Mouse (Mus musculus): ENCODE measurements around the gene Crtc2. TPM values are rescaled to one million over a fixed set of nuclear protein-coding genes. Genes with fewer than 3 reads are reported as not detected.

The Crtc2 gene
- polyA plus RNA-seq (2015; fragmentation: Illumina TruSeq; extraction: RNeasy Lipid Tissue Mini Kit (QIAGEN cat#74804); ENCODE audit: insufficient read depth, low replicate concordance): 98.9 TPM

GRCm38 (mm10) chr3:90253653-90254418, at the start of gene Crtc2:
Gene Crtc2, plus strand, starts transcription at chr3:90254163.

GRCm38 (mm10) chr3:90213377-90213866, 40.5 kb upstream of the Crtc2 start, which contains the start of the genes Rps27 and Rab13:
Gene Rps27, minus strand, starts transcription at chr3:90213651.
Gene Rab13, plus strand, starts transcription at chr3:90213695.

GRCm38 (mm10) chr3:90231507-90232333, 22.2 kb upstream of the Crtc2 start, which contains the start of gene Jtb:
Gene Jtb, plus strand, starts transcription at chr3:90231597.

GRCm38 (mm10) chr3:90242984-90243775, 10.8 kb upstream of the Crtc2 start, which contains the start of gene Creb3l4:
Gene Creb3l4, minus strand, starts transcription at chr3:90243512.

GRCm38 (mm10) chr3:90247960-90248745, 5.8 kb upstream of the Crtc2 start, which contains the start of gene Slc39a1:
Gene Slc39a1, plus strand, starts transcription at chr3:90248172.

GRCm38 (mm10) chr3:90265034-90265931, 11.3 kb downstream of the Crtc2 start, which contains the start of gene Dennd4b:
Gene Dennd4b, plus strand, starts transcription at chr3:90265185.

GRCm38 (mm10) chr3:90292345-90293275, 38.6 kb downstream of the Crtc2 start, which contains the start of gene Gatad2b:
Gene Gatad2b, plus strand, starts transcription at chr3:90293178.

Other genes starting within 250 kb of the Crtc2 start
- gene 4933434E20Rik, start 202.5 kb upstream of the Crtc2 start, polyA plus RNA-seq (2015; fragmentation: Illumina TruSeq; extraction: RNeasy Lipid Tissue Mini Kit (QIAGEN cat#74804); ENCODE audit: insufficient read depth, low replicate concordance): 139 TPM
- gene Ubap2l, start 201.5 kb upstream of the Crtc2 start, polyA plus RNA-seq (2015; fragmentation: Illumina TruSeq; extraction: RNeasy Lipid Tissue Mini Kit (QIAGEN cat#74804); ENCODE audit: insufficient read depth, low replicate concordance): 173 TPM
- gene Tpm3, start 181.5 kb upstream of the Crtc2 start, polyA plus RNA-seq (2015; fragmentation: Illumina TruSeq; extraction: RNeasy Lipid Tissue Mini Kit (QIAGEN cat#74804); ENCODE audit: insufficient read depth, low replicate concordance): 559 TPM
- gene Nup210l, start 150.0 kb upstream of the Crtc2 start, polyA plus RNA-seq (2015; fragmentation: Illumina TruSeq; extraction: RNeasy Lipid Tissue Mini Kit (QIAGEN cat#74804); ENCODE audit: insufficient read depth, low replicate concordance): 1.8 TPM
- 14,060 TPM for gene Rps27, start 40.5 kb upstream of the Crtc2 start, polyA plus RNA-seq (2015; fragmentation: Illumina TruSeq; extraction: RNeasy Lipid Tissue Mini Kit (QIAGEN cat#74804); ENCODE audit: insufficient read depth, low replicate concordance)
- gene Rab13, start 40.5 kb upstream of the Crtc2 start, polyA plus RNA-seq (2015; fragmentation: Illumina TruSeq; extraction: RNeasy Lipid Tissue Mini Kit (QIAGEN cat#74804); ENCODE audit: insufficient read depth, low replicate concordance): 13.1 TPM
- gene Jtb, start 22.6 kb upstream of the Crtc2 start, polyA plus RNA-seq (2015; fragmentation: Illumina TruSeq; extraction: RNeasy Lipid Tissue Mini Kit (QIAGEN cat#74804); ENCODE audit: insufficient read depth, low replicate concordance): 132 TPM
- gene Creb3l4, start 10.7 kb upstream of the Crtc2 start, polyA plus RNA-seq (2015; fragmentation: Illumina TruSeq; extraction: RNeasy Lipid Tissue Mini Kit (QIAGEN cat#74804); ENCODE audit: insufficient read depth, low replicate concordance): 0.46 TPM
- 66.4 TPM for gene Slc39a1, start 6.0 kb upstream of the Crtc2 start, polyA plus RNA-seq (2015; fragmentation: Illumina TruSeq; extraction: RNeasy Lipid Tissue Mini Kit (QIAGEN cat#74804); ENCODE audit: insufficient read depth, low replicate concordance)
- gene Dennd4b, start 11.0 kb downstream of the Crtc2 start, polyA plus RNA-seq (2015; fragmentation: Illumina TruSeq; extraction: RNeasy Lipid Tissue Mini Kit (QIAGEN cat#74804); ENCODE audit: insufficient read depth, low replicate concordance): 39.4 TPM
- gene Gatad2b, start 39.0 kb downstream of the Crtc2 start, polyA plus RNA-seq (2015; fragmentation: Illumina TruSeq; extraction: RNeasy Lipid Tissue Mini Kit (QIAGEN cat#74804); ENCODE audit: insufficient read depth, low replicate concordance): 33.2 TPM
- 3.6 TPM for gene Slc27a3, start 135.8 kb downstream of the Crtc2 start, polyA plus RNA-seq (2015; fragmentation: Illumina TruSeq; extraction: RNeasy Lipid Tissue Mini Kit (QIAGEN cat#74804); ENCODE audit: insufficient read depth, low replicate concordance)
- gene Ints3, start 179.5 kb downstream of the Crtc2 start, polyA plus RNA-seq (2015; fragmentation: Illumina TruSeq; extraction: RNeasy Lipid Tissue Mini Kit (QIAGEN cat#74804); ENCODE audit: insufficient read depth, low replicate concordance): 30.3 TPM
- 11.0 TPM for gene Npr1, start 211.7 kb downstream of the Crtc2 start, polyA plus RNA-seq (2015; fragmentation: Illumina TruSeq; extraction: RNeasy Lipid Tissue Mini Kit (QIAGEN cat#74804); ENCODE audit: insufficient read depth, low replicate concordance)
- gene Ilf2, start 222.0 kb downstream of the Crtc2 start, polyA plus RNA-seq (2015; fragmentation: Illumina TruSeq; extraction: RNeasy Lipid Tissue Mini Kit (QIAGEN cat#74804); ENCODE audit: insufficient read depth, low replicate concordance): 92.2 TPM
- gene Snapin, start 236.9 kb downstream of the Crtc2 start, polyA plus RNA-seq (2015; fragmentation: Illumina TruSeq; extraction: RNeasy Lipid Tissue Mini Kit (QIAGEN cat#74804); ENCODE audit: insufficient read depth, low replicate concordance): 82.6 TPM

Measured in spleen, adult 10 weeks (tissue).